Mouse (Mus musculus): Measurements from ENCODE around the gene Gdpgp1.

Gdpgp1 gene

GRCm38 (mm10) chr7:80199851-80200587 is 32.6 kb upstream of the Gdpgp1 start:
- no peak for DNase-seq (ENCODE audit: low read depth, low spot score)

GRCm38 (mm10) chr7:80200588-80200945 is 32.1 kb upstream of the Gdpgp1 start:
- DNase-seq (ENCODE audit: low read depth, low spot score): no peak

GRCm38 (mm10) chr7:80200963-80201539 is 31.6 kb upstream of the Gdpgp1 start:
- no peak for DNase-seq (ENCODE audit: low read depth, low spot score)

- no peak for DNase-seq (ENCODE audit: low read depth, low spot score)
Measured at GRCm38 (mm10) chr7:80201888-80202540, 30.7 kb upstream of the Gdpgp1 start.

- no peak for DNase-seq (ENCODE audit: low read depth, low spot score)
Measured at GRCm38 (mm10) chr7:80202961-80203360, 29.7 kb upstream of the Gdpgp1 start.

- no peak for DNase-seq (ENCODE audit: low read depth, low spot score)
Measured at GRCm38 (mm10) chr7:80203638-80204096, 29.0 kb upstream of the Gdpgp1 start.

- DNase-seq (ENCODE audit: low read depth, low spot score): peak; percentile 73
Measured at GRCm38 (mm10) chr7:80204362-80204761, 28.3 kb upstream of the Gdpgp1 start.

GRCm38 (mm10) chr7:80204961-80205360 is 27.7 kb upstream of the Gdpgp1 start:
- peak; percentile 54 for DNase-seq (ENCODE audit: low read depth, low spot score)

- DNase-seq (ENCODE audit: low read depth, low spot score): no peak
Measured at GRCm38 (mm10) chr7:80205705-80206589, 26.7 kb upstream of the Gdpgp1 start.

- peak; percentile 45 for DNase-seq (ENCODE audit: low read depth, low spot score)
Measured at GRCm38 (mm10) chr7:80207314-80207731, 25.3 kb upstream of the Gdpgp1 start.

GRCm38 (mm10) chr7:80208026-80208642 is 24.5 kb upstream of the Gdpgp1 start:
- DNase-seq (ENCODE audit: low read depth, low spot score): no peak

- DNase-seq (ENCODE audit: low read depth, low spot score): no peak
Measured at GRCm38 (mm10) chr7:80208738-80209430, 23.8 kb upstream of the Gdpgp1 start.

- DNase-seq (ENCODE audit: low read depth, low spot score): peak; percentile 85
Measured at GRCm38 (mm10) chr7:80209669-80210068, 23.0 kb upstream of the Gdpgp1 start.

- no peak for DNase-seq (ENCODE audit: low read depth, low spot score)
Measured at GRCm38 (mm10) chr7:80210982-80211381, 21.7 kb upstream of the Gdpgp1 start.

- DNase-seq (ENCODE audit: low read depth, low spot score): no peak
Measured at GRCm38 (mm10) chr7:80213604-80214003, 19.1 kb upstream of the Gdpgp1 start.

GRCm38 (mm10) chr7:80214459-80214858 is 18.2 kb upstream of the Gdpgp1 start:
- DNase-seq (ENCODE audit: low read depth, low spot score): no peak

GRCm38 (mm10) chr7:80215398-80215797 is 17.3 kb upstream of the Gdpgp1 start:
- peak; percentile 89 for DNase-seq (ENCODE audit: low read depth, low spot score)

- no peak for DNase-seq (ENCODE audit: low read depth, low spot score)
Measured at GRCm38 (mm10) chr7:80216566-80216965, 16.1 kb upstream of the Gdpgp1 start.

GRCm38 (mm10) chr7:80218666-80219065 is 14.0 kb upstream of the Gdpgp1 start:
- DNase-seq (ENCODE audit: low read depth, low spot score): no peak

GRCm38 (mm10) chr7:80220237-80220797 is 12.3 kb upstream of the Gdpgp1 start:
- no peak for DNase-seq (ENCODE audit: low read depth, low spot score)

Data from CD4-positive, CD25-positive, alpha-beta regulatory T cell, adult 2 months (primary cell).